Mouse (Mus musculus) hindbrain, postnatal 0 days (tissue): ENCODE results near the gene Slc29a4. TPM values are rescaled to one million over a fixed set of nuclear protein-coding genes. Genes with fewer than 3 reads are reported as not detected.

Source experiments
- ATAC-seq: fragments of 200-750 bp; cut with Nextera tagmentation; 2 replicates; pipeline ENCODE4 v1.8.0; 2017; ENCODE audit warnings: mild to moderate bottlenecking, moderate TSS enrichment, moderate library complexity
- DNase-seq: peaks from one replicate; pipeline ENCODE4 v3.0.0-alpha.2; 2015; ENCODE audit warnings: low spot score
- H3K27ac ChIP-seq: fragments of 300-500 bp; sonication (generic); 2 replicates; pipeline ENCODE4 v1.5.1; 2014; ENCODE audit warnings: mild to moderate bottlenecking
- H3K27me3 ChIP-seq: fragments of 300-500 bp; sonication (generic); 2 replicates; pipeline ENCODE4 v1.6.1; 2014; ENCODE audit warnings: low read length, mixed read lengths; ENCODE audit not compliant: insufficient read depth
- H3K36me3 ChIP-seq: fragments of 300-500 bp; sonication (generic); 2 replicates; pipeline ENCODE4 v1.6.1; 2014; ENCODE audit warnings: low read length, mixed read lengths; ENCODE audit not compliant: insufficient read depth
- H3K4me1 ChIP-seq: fragments of 300-500 bp; sonication (generic); 2 replicates; pipeline ENCODE4 v1.6.1; 2014; ENCODE audit warnings: antibody characterized with exemption, low read length, mixed read lengths; ENCODE audit not compliant: insufficient read depth
- H3K4me2 ChIP-seq: fragments of 300-500 bp; sonication (generic); 2 replicates; pipeline ENCODE4 v1.6.1; 2014; ENCODE audit warnings: low read depth, mild to moderate bottlenecking, low read length, moderate library complexity, mixed read lengths
- H3K4me3 ChIP-seq: fragments of 300-500 bp; sonication (generic); 2 replicates; pipeline ENCODE4 v1.5.1; 2014; ENCODE audit warnings: low read length
- H3K9ac ChIP-seq: fragments of 300-500 bp; sonication (generic); replicated peaks from 2 replicates; pipeline ENCODE4 v1.6.1; 2014; ENCODE audit warnings: mild to moderate bottlenecking, low read length, moderate library complexity, mixed read lengths
- H3K9me3 ChIP-seq: fragments of 300-500 bp; sonication (generic); 2 replicates; pipeline ENCODE4 v1.6.1; 2016; ENCODE audit warnings: low read length, mixed read lengths
- CTCF ChIP-seq: IDR thresholded peaks from 2 replicates; pipeline ENCODE4 v1.5.1; 2016; ENCODE audit warnings: antibody characterized with exemption, control low read depth, low read depth
- WGBS: fragments of 180-500 bp; shearing (Covaris S2); extraction: QIAGEN DNeasy Blood & Tissue Kit; methylation state at CpG from one replicate; pipeline ENCODE4 v1.1.7; 2014; 5-methylcytosine and 5-hydroxymethylcytosine counted together
- polyA plus RNA-seq: library from polyadenylated mRNA; unstranded; fragments of >200 nt; fragmentation: Nextera tagmentation; extraction: Ambion mirVana; gene quantifications from 2 replicates; pipeline ENCODE4 v1.2.1, GENCODE M21; 2015
- total RNA-seq: library from RNA; depleted of rRNA; stranded (reverse); fragments of >200 nt; gene quantifications from 2 replicates; pipeline ENCODE4 v1.2.3, GENCODE M21; 2014

Gene Slc29a4
- total and polyA plus RNA-seq, 2 experiments from 2014 or later: 67.1 to 80.1 TPM

- peaks cover 12% of the 10 kb centered on the region for H3K4me1 ChIP-seq
- 50% methylated on average over 8 of the region's 8 CpGs for WGBS
- H3K27ac ChIP-seq: peak overlapping the region; percentile 81; the same call in 1 of the 2 replicates
- ATAC-seq (no peak), DNase-seq (peak; percentile 19)
- H3K9ac ChIP-seq: no peak overlapping the region
- no peak for TF ChIP-seq CTCF
- no peaks in the 10 kb centered on the region for H3K9me3 ChIP-seq
- H3K36me3 ChIP-seq: peaks cover 53% of the 10 kb centered on the region
- no peaks in the 10 kb centered on the region for H3K27me3 ChIP-seq
- H3K4me3 ChIP-seq: no peak overlapping the region
- no peak overlapping the region for H3K4me2 ChIP-seq
These were observed 67.5 kb downstream of the Slc29a4 start for GRCm38 (mm10) chr5:142759786-142760185.

GRCm38 (mm10) chr5:142761326-142761983 lies 69.1 kb downstream of the Slc29a4 start:
- WGBS: 18% methylated on average over 16 of the region's 16 CpGs
- Histone ChIP-seq H3K4me1 (peaks cover 12% of the 10 kb centered on the region), H3K27me3 (no peaks in the 10 kb centered on the region), H3K4me3 (no peak overlapping the region), H3K4me2 (no peak overlapping the region), H3K9ac (no peak overlapping the region), H3K9me3 (no peaks in the 10 kb centered on the region), H3K27ac (peak overlapping the region; percentile 81), H3K36me3 (peaks cover 49% of the 10 kb centered on the region)
- ATAC-seq: peak; percentile 86
- DNase-seq: peak; percentile 93
- TF ChIP-seq CTCF: no peak

- 39% methylated on average over 21 of the region's 21 CpGs for WGBS
- Histone ChIP-seq H3K27ac (peak overlapping the region; percentile 81), H3K9me3 (no peaks in the 10 kb centered on the region), H3K27me3 (no peaks in the 10 kb centered on the region), H3K9ac (0 out of 2 replicates have a peak overlapping the region, but pooled peaks have one; percentile 13), H3K4me2 (no peak overlapping the region), H3K4me3 (no peak overlapping the region), H3K4me1 (peaks cover 12% of the 10 kb centered on the region), H3K36me3 (peaks cover 48% of the 10 kb centered on the region)
- TF ChIP-seq CTCF: no peak
- ATAC-seq: no peak
- peak; percentile 64 for DNase-seq
These were observed 69.9 kb downstream of the Slc29a4 start for GRCm38 (mm10) chr5:142762082-142762807.

- Histone ChIP-seq H3K4me3 (no peak overlapping the region), H3K4me2 (no peak overlapping the region), H3K27me3 (no peaks in the 10 kb centered on the region), H3K27ac (no peak overlapping the region), H3K4me1 (peaks cover 12% of the 10 kb centered on the region), H3K9ac (no peak overlapping the region), H3K36me3 (peaks cover 38% of the 10 kb centered on the region), H3K9me3 (no peaks in the 10 kb centered on the region)
- 51% methylated on average over 11 of the region's 11 CpGs for WGBS
- DNase-seq (no peak), ATAC-seq (no peak)
- no peak for TF ChIP-seq CTCF
These were observed 72.0 kb downstream of the Slc29a4 start for GRCm38 (mm10) chr5:142764306-142764705.

- Histone ChIP-seq H3K27ac (no peak overlapping the region), H3K4me2 (no peak overlapping the region), H3K4me1 (peaks cover 12% of the 10 kb centered on the region), H3K9ac (no peak overlapping the region), H3K4me3 (no peak overlapping the region), H3K9me3 (no peaks in the 10 kb centered on the region), H3K36me3 (peaks cover 36% of the 10 kb centered on the region), H3K27me3 (no peaks in the 10 kb centered on the region)
- WGBS: 44% methylated on average over 15 of the region's 15 CpGs
- no peak for DNase-seq
- no peak for TF ChIP-seq CTCF
- no peak for ATAC-seq
These were observed 72.6 kb downstream of the Slc29a4 start for GRCm38 (mm10) chr5:142764889-142765288.

- no peak for ATAC-seq
- H3K4me3 ChIP-seq: no peak overlapping the region
- DNase-seq: no peak
- no peak overlapping the region for H3K9ac ChIP-seq
- TF ChIP-seq CTCF: no peak
- H3K27me3 ChIP-seq: no peaks in the 10 kb centered on the region
- no peaks in the 10 kb centered on the region for H3K9me3 ChIP-seq
- no peak overlapping the region for H3K4me2 ChIP-seq
- no peak overlapping the region for H3K27ac ChIP-seq
- peaks cover 45% of the 10 kb centered on the region for H3K36me3 ChIP-seq
- WGBS: 71% methylated on average over 3 of the region's 3 CpGs
- H3K4me1 ChIP-seq: peaks cover 10% of the 10 kb centered on the region
These were observed 74.4 kb downstream of the Slc29a4 start for GRCm38 (mm10) chr5:142766708-142767107.
